Mouse (Mus musculus): ENCODE results near the gene 1700020L24Rik.
A peak's percentile ranks its signal among the peaks of the same experiment; 100 is the strongest.

Gene 1700020L24Rik

GRCm38 (mm10) chr11:83440081-83441064 is 2.9 kb downstream of the 1700020L24Rik start:
- DNase-seq (ENCODE audit: low read depth, low spot score), result peak; percentile 89

DNA sequence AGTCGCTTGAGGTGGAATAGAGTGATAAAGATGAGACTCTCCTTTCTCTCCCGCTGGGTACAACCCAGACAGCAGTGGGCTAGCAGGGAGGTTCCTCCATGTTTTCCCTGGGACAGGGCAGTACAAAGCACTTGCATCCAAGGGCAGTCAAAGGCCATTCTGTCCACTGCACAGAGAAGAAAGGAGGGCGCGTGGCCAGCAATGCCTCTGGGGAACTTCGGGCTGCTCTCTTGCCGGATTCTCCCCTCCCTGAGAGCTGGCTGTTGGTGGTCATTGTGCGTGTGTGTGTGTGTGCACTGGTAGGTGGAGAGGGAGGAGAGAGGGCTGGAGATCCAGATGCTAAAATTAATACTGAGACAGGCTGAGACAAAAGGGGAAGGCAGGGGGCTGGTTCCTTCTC is 3.8 kb downstream of the 1700020L24Rik start:
- DNase-seq (ENCODE audit: low read depth, low spot score), result no peak

GRCm38 (mm10) chr11:83442596-83443267 is 5.3 kb downstream of the 1700020L24Rik start:
- peak; percentile 79 for DNase-seq (ENCODE audit: low read depth, low spot score)

DNA sequence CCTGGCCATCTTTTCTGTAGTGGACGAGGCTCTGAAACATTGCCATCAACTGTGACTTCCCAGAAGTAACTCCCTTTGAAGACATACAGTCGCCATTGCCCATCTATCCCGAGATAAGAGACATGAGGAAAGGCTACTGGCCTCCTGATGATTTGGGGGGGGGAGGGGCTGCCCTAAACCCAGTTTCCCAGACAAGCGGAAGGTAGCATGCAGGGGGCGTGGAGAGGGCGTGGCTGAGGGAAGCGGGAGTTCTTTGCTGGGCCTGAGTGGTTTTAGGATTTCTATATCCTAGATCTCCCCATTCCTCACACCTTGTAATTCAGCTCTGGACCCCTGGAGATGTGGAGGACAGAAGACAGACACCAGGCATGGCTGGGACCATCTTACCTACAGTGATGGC is 6.3 kb downstream of the 1700020L24Rik start:
- no peak for DNase-seq (ENCODE audit: low read depth, low spot score)

- DNase-seq (ENCODE audit: low read depth, low spot score), result peak; percentile 82
These were observed 7.5 kb downstream of the 1700020L24Rik start for GRCm38 (mm10) chr11:83445001-83445400.

- no peak for DNase-seq (ENCODE audit: low read depth, low spot score)
These were observed 10.1 kb downstream of the 1700020L24Rik start for GRCm38 (mm10) chr11:83447612-83448011.

GRCm38 (mm10) chr11:83448021-83448926 is 10.8 kb downstream of the 1700020L24Rik start:
- DNase-seq (ENCODE audit: low read depth, low spot score), result no peak

DNA sequence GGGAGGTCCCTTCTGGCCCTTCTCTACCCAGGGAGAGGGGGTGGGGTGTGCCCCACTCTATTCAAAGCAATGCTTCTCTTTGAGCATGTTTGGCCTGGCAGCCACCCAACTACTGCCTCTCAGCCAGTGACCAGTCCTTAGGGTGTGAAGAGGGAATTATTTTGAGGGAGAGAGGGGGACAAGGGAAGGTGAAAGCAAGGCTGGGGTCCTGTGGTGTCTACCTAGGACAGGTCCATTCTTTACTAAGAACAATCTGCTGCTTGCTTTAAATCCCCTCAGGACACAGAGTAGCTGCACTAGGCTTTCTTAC is 11.4 kb downstream of the 1700020L24Rik start:
- no peak for DNase-seq (ENCODE audit: low read depth, low spot score)

- no peak for DNase-seq (ENCODE audit: low read depth, low spot score)
These were observed 11.8 kb downstream of the 1700020L24Rik start for GRCm38 (mm10) chr11:83449298-83449697.

DNA sequence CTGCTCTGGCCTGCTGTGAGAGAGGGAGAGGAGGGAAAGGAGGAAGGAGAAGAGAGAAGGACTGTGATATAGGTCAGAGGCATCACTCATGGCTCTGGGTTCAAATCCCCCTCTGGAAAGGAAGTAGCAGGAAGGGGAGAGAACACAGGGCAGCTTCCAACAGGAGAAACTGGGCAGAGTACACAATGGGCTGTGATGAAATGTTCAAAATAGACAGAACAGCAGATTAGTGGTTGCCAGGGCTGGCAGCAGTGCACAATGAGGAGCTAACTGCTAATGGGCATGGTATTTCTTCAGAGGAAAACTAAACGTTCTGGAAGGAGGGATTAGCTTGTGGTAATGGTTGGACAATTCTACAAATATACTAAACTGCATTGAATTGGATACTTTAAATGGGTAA is 13.1 kb downstream of the 1700020L24Rik start:
- DNase-seq (ENCODE audit: low read depth, low spot score), result no peak

- DNase-seq (ENCODE audit: low read depth, low spot score), result no peak
These were observed 13.8 kb downstream of the 1700020L24Rik start for GRCm38 (mm10) chr11:83451281-83451680.

GRCm38 (mm10) chr11:83454548-83454947 is 17.1 kb downstream of the 1700020L24Rik start:
- no peak for DNase-seq (ENCODE audit: low read depth, low spot score)

DNA sequence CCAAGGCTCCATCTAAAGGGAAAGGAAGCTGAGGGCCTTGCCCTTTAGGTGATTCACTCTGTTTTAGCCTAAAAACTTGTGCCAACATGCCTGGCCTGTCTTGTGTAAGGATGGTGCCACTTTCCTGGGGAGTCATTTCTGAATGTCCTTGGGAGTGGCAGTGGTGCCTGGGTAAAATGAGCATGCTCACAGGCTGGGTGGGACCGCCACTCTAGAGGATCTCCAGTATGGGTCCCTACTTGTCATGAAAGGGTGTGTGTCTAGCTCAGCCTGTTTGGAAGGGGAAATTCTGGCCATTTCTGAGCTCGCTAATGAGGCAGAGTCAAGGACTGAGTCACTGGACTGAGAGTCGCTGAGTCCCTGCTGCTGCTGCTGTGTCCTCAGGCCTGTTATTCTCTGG is 18.1 kb downstream of the 1700020L24Rik start:
- DNase-seq (ENCODE audit: low read depth, low spot score), result no peak

- no peak for DNase-seq (ENCODE audit: low read depth, low spot score)
These were observed 19.8 kb downstream of the 1700020L24Rik start for GRCm38 (mm10) chr11:83457257-83457656.

DNA sequence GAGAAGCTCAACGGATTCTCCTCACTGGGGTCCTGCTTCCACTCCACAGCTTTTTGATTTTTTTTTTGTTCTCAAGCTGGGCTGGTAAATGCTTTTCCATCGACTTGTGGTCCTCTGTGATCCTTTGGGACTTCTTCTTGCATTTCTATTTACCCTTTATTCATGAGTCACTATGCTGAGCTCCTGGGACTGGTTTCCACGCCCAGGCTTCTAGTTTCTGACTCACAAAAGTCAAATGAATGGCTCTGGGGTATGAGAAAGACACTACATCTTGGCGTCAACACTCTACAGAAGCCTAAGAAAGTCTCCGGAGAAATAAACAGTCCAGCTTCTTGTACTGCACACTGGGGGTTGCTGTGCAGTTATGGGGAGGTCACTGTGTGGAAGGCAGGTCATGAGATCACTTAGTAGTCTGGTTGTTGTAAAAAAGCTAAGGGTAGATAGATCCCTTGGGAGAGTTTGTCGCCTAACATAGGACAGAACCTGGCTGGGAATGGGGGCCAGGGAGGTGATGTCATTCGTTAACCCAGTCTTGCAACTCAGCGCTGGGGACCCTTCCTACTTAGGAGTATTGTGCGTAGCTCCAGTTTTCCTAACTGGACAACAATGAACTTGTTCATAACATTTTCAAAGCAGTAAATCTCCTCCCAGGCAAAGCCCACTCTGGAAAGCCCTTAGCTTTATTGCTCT is 20.6 kb downstream of the 1700020L24Rik start:
- no peak for DNase-seq (ENCODE audit: low read depth, low spot score)

- DNase-seq (ENCODE audit: low read depth, low spot score), result no peak
These were observed 24.1 kb downstream of the 1700020L24Rik start for GRCm38 (mm10) chr11:83461462-83462027.

- DNase-seq (ENCODE audit: low read depth, low spot score), result no peak
These were observed 25.3 kb downstream of the 1700020L24Rik start, which contains the start of gene Mmp28 for GRCm38 (mm10) chr11:83462711-83463244. Mmp28 (minus strand) TSS chr11:83463071.

- no peak for DNase-seq (ENCODE audit: low read depth, low spot score)
These were observed 28.5 kb downstream of the 1700020L24Rik start for GRCm38 (mm10) chr11:83465976-83466375.

GRCm38 (mm10) chr11:83467120-83467652 is 29.7 kb downstream of the 1700020L24Rik start:
- DNase-seq (ENCODE audit: low read depth, low spot score), result no peak

DNA sequence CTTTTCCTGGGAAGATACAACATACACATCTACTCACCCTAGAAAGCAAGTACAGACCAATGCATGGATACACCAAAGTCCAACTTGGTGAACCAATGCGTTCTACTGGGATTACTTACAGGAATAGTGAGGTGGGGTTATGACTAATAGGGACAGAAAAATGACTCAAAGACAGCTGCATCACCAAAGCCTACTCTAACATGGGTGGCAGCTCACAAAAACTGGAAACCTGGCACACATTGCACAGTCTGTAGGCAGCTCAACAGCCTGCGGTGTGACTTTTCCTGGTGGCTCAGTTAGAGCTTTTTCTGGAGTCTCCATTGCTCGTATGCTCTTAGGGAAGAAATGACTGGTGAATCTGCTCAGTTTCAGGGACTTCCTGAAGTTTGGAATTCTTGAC is 31.3 kb downstream of the 1700020L24Rik start:
- no peak for DNase-seq (ENCODE audit: low read depth, low spot score)

Measured in WW6 (cell line).